Mouse (Mus musculus): ENCODE measurements around the gene Prdm1. TPM values are rescaled to one million over a fixed set of nuclear protein-coding genes. Genes with fewer than 3 reads are reported as not detected.

The Prdm1 gene
- 0.83 and 0.95 TPM in 2 replicates for polyA plus RNA-seq (2012)

GRCm38 (mm10) chr10:44528291-44529082 is at the start of gene Prdm1:
Gene Prdm1 (minus strand): TSS chr10:44528501.

